Mouse (Mus musculus) G1E (cell line): ENCODE results near the gene Trappc2.

ENCODE experiments used
- CTCF ChIP-seq: IDR thresholded peaks from 2 replicates; pipeline ENCODE4 v1.5.1; 2012; ENCODE audit warnings: low read depth, low read length, inconsistent platforms, mixed read lengths
- GATA1 ChIP-seq: IDR thresholded peaks from 2 replicates; pipeline ENCODE4 v1.6.1; 2012; ENCODE audit warnings: borderline replicate concordance, low read length, inconsistent platforms, mixed read lengths
- POLR2AphosphoS5 ChIP-seq: IDR thresholded peaks from 2 replicates; pipeline ENCODE4 v1.6.1; 2012; ENCODE audit warnings: low read depth, low read length, inconsistent platforms; ENCODE audit not compliant: insufficient replicate concordance

DNA sequence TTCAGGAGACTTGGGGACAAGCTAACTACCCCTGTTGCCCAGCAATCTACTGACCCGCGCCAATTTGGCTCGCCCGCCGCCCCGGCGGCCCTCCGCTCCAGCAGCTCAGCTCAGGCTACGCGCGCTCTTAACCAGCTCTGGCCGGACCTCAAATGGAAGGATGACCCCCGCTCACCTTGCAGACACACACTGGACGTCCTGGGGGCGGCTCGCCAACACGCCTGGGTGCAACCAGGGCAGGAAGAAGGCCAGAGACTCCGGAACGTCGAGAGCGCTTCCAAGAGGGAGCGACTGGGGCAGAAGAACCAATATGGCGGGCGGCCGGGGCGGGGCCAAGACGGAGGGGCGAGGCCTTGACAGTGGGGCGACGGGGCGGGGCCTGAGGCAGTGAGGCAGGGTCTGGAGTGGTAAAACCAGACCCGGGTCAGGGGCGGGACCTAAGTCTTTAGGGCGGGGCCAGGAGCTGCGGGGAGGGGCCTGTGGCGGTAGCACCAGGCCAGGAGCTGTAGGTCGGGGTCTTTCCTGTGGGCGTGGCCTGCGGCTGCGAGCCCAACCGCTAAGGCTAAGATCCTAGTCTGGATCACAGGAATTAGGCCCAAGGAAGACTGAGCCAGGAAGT is 39.1 kb downstream of the Trappc2 start, which contains the start of gene Rab9:
- TF ChIP-seq CTCF (no peak), GATA1 (no peak), POLR2AphosphoS5 (no peak)
